Mouse (Mus musculus): ENCODE measurements around the gene Tent2. TPM values are rescaled to one million over a fixed set of nuclear protein-coding genes. Genes with fewer than 3 reads are reported as not detected.

Tent2 gene
- total and polyA plus RNA-seq, 3 experiments, result 20.6 to 62.1 (median 45.8) TPM

GRCm38 (mm10) chr13:93158261-93158660 is 33.9 kb downstream of the Tent2 start:
- Histone ChIP-seq H3K4me3 (replicated peaks in 1 of 3; ENCODE audit: low read depth in 2 of 3, low read length in 2 of 3, poor library complexity in 1 of 3) (no peak overlapping the region), H3K27me3 (replicated peaks) (no peaks in the 10 kb centered on the region), H3K27ac (ENCODE audit: insufficient read depth, low read depth) (no peak overlapping the region), H3K4me2 (ENCODE audit: insufficient read depth, low read depth, poor library complexity, severe bottlenecking) (no peak overlapping the region), H3K9ac (ENCODE audit: insufficient read depth, low read depth) (no peak overlapping the region), H3K9me3 (replicated peaks; ENCODE audit: low read length) (peaks cover 4% of the 10 kb centered on the region), H3K4me1 (ENCODE audit: control insufficient read depth in 1 of 2, insufficient read depth in 2 of 2) (peaks cover 0 to 15% of the 10 kb centered on the region in 2 experiments; a peak in 2 of 4 replicates), H3K79me2 (replicated peaks; ENCODE audit: control insufficient read depth, extremely low read depth, insufficient read depth, poor library complexity, severe bottlenecking) (no peaks in the 10 kb centered on the region), H3K36me3 (replicated peaks in 1 of 2; ENCODE audit: control insufficient read depth in 1 of 2, insufficient read depth in 1 of 2, low read length in 1 of 2) (peaks cover 26 to 49% of the 10 kb centered on the region in 2 experiments)
- in situ Hi-C loops (cut with MboI; ENCODE audit: low pct_ligation_motif_present, low pct_unique_long_range_greater_than_20kb, low sequenced_read_pairs) (no loop called here), dilution Hi-C loops (cut with MboI; ENCODE audit: extremely low pct_ligation_motif_present, extremely low pct_unique_long_range_greater_than_20kb, low sequenced_read_pairs) (no loop called here)
- no peak for TF ChIP-seq BHLHE40 (IDR thresholded peaks at IDR 0.05; ENCODE audit: low read depth, low read length)
- TF ChIP-seq EP300 (IDR thresholded peaks at IDR 0.05; ENCODE audit: low read length), result no peak
- TF ChIP-seq CHD1 (IDR thresholded peaks at IDR 0.05; ENCODE audit: low read depth, low read length), result no peak
- no peak for TF ChIP-seq NELFE (IDR thresholded peaks at IDR 0.05; ENCODE audit: low read depth, low read length)
- no peak for TF ChIP-seq GABPA (IDR thresholded peaks at IDR 0.05; ENCODE audit: insufficient replicate concordance, low read depth, low read length)
- no peak for TF ChIP-seq UBTF (IDR thresholded peaks at IDR 0.05; ENCODE audit: low read depth, low read length)
- no peak for TF ChIP-seq CTCF (conservative IDR thresholded peaks at IDR 0.05 in 1 of 2, IDR thresholded peaks at IDR 0.05 in 1 of 2; ENCODE audit: low read depth in 2 of 2, low read length in 2 of 2)
- no peak for TF ChIP-seq CHD2 (IDR thresholded peaks at IDR 0.05; ENCODE audit: low read length)
- TF ChIP-seq USF2 (conservative IDR thresholded peaks at IDR 0.05; ENCODE audit: low read depth, low read length), result no peak
- no peak for TF ChIP-seq PAX5 (IDR thresholded peaks at IDR 0.05; ENCODE audit: low read length)
- TF ChIP-seq ELF1 (IDR thresholded peaks at IDR 0.05; ENCODE audit: low read depth, low read length), result no peak
- TF ChIP-seq ZC3H11A (IDR thresholded peaks at IDR 0.05; ENCODE audit: low read depth, low read length), result no peak
- TF ChIP-seq USF1 (IDR thresholded peaks at IDR 0.05; ENCODE audit: low read depth, low read length), result no peak
- no peak for TF ChIP-seq IRF4 (IDR thresholded peaks at IDR 0.05; ENCODE audit: low read depth, low read length)
- TF ChIP-seq ZMIZ1 (IDR thresholded peaks at IDR 0.05; ENCODE audit: low read depth, low read length), result no peak
- TF ChIP-seq POLR2A (IDR thresholded peaks at IDR 0.05; ENCODE audit: low read depth, low read length), result no peak
- no peak for TF ChIP-seq MYC (IDR thresholded peaks at IDR 0.05; ENCODE audit: low read depth, low read length)
- DNase-seq (ENCODE audit: extremely low read depth), result no peak

- Histone ChIP-seq H3K4me2 (ENCODE audit: insufficient read depth, low read depth, poor library complexity, severe bottlenecking) (no peak overlapping the region), H3K27me3 (replicated peaks) (no peaks in the 10 kb centered on the region), H3K27ac (ENCODE audit: insufficient read depth, low read depth) (no peak overlapping the region), H3K36me3 (replicated peaks in 1 of 2; ENCODE audit: control insufficient read depth in 1 of 2, insufficient read depth in 1 of 2, low read length in 1 of 2) (peaks cover 32 to 58% of the 10 kb centered on the region in 2 experiments), H3K9me3 (replicated peaks; ENCODE audit: low read length) (no peaks in the 10 kb centered on the region), H3K79me2 (replicated peaks; ENCODE audit: control insufficient read depth, extremely low read depth, insufficient read depth, poor library complexity, severe bottlenecking) (no peaks in the 10 kb centered on the region), H3K4me3 (replicated peaks in 1 of 3; ENCODE audit: low read depth in 2 of 3, low read length in 2 of 3, poor library complexity in 1 of 3) (no peak overlapping the region), H3K9ac (ENCODE audit: insufficient read depth, low read depth) (no peak overlapping the region), H3K4me1 (ENCODE audit: control insufficient read depth in 1 of 2, insufficient read depth in 2 of 2) (peaks cover 0 to 16% of the 10 kb centered on the region in 2 experiments; a peak in 2 of 4 replicates)
- DNase-seq (ENCODE audit: extremely low read depth), result no peak
- dilution Hi-C loops (cut with MboI; ENCODE audit: extremely low pct_ligation_motif_present, extremely low pct_unique_long_range_greater_than_20kb, low sequenced_read_pairs), result no loop called here
- in situ Hi-C loops (cut with MboI; ENCODE audit: low pct_ligation_motif_present, low pct_unique_long_range_greater_than_20kb, low sequenced_read_pairs), result no loop called here
- TF ChIP-seq KAT2A (IDR thresholded peaks at IDR 0.05; ENCODE audit: insufficient replicate concordance, low read length), result no peak
- TF ChIP-seq ELF1 (IDR thresholded peaks at IDR 0.05; ENCODE audit: low read depth, low read length), result no peak
- no peak for TF ChIP-seq TBP (conservative IDR thresholded peaks at IDR 0.05; ENCODE audit: low read depth, low read length)
- no peak for TF ChIP-seq ZC3H11A (IDR thresholded peaks at IDR 0.05; ENCODE audit: low read depth, low read length)
- no peak for TF ChIP-seq SIN3A (IDR thresholded peaks at IDR 0.05; ENCODE audit: low read length)
Observed at GRCm38 (mm10) chr13:93153280-93153679, 38.9 kb downstream of the Tent2 start.

Measured in CH12.LX (cell line).